Mouse (Mus musculus) lung, embryonic 16.5 days (tissue): Measurements from ENCODE around the gene Ilf2. TPM values are rescaled to one million over a fixed set of nuclear protein-coding genes. Genes with fewer than 3 reads are reported as not detected.
A peak's percentile ranks its signal among the peaks of the same experiment; 100 is the strongest.

ENCODE experiments used
- ATAC-seq: fragments of 200-750 bp; cut with Nextera tagmentation; 2 replicates; pipeline ENCODE4 v1.8.0; 2017; ENCODE audit warnings: low read depth, mild to moderate bottlenecking, moderate library complexity
- H3K27ac ChIP-seq: fragments of 300-500 bp; sonication (generic); 2 replicates; pipeline ENCODE4 v1.5.1; 2014; ENCODE audit warnings: mild to moderate bottlenecking, control low read depth, low read length
- H3K27me3 ChIP-seq: fragments of 300-500 bp; sonication (generic); 2 replicates; pipeline ENCODE4 v1.6.1; 2014; ENCODE audit warnings: low read depth, low read length, mixed read lengths; ENCODE audit not compliant: control insufficient read depth, insufficient read depth
- H3K36me3 ChIP-seq: fragments of 300-500 bp; sonication (generic); 2 replicates; pipeline ENCODE4 v1.6.1; 2014; ENCODE audit warnings: low read length; ENCODE audit not compliant: control insufficient read depth, insufficient read depth
- H3K4me1 ChIP-seq: fragments of 300-500 bp; sonication (generic); replicated peaks from 2 replicates; pipeline ENCODE4 v1.6.1; 2014; ENCODE audit warnings: low read length, mixed read lengths; ENCODE audit not compliant: control insufficient read depth, insufficient read depth
- H3K4me2 ChIP-seq: fragments of 300-500 bp; sonication (generic); 2 replicates; pipeline ENCODE4 v1.6.1; 2014; ENCODE audit warnings: low read depth, low read length, control low read depth
- H3K4me3 ChIP-seq: fragments of 300-500 bp; sonication (generic); 2 replicates; pipeline ENCODE4 v1.5.1; 2014; ENCODE audit warnings: mild to moderate bottlenecking, low read length, control low read depth
- H3K9ac ChIP-seq: fragments of 300-500 bp; sonication (generic); 2 replicates; pipeline ENCODE4 v1.6.1; 2014; ENCODE audit warnings: low read length, control low read depth
- H3K9me3 ChIP-seq: fragments of 300-500 bp; sonication (generic); 2 replicates; pipeline ENCODE4 v1.6.1; 2016; ENCODE audit warnings: low read length; ENCODE audit not compliant: control insufficient read depth
- WGBS: fragments of 180-500 bp; shearing (Covaris S2); extraction: QIAGEN DNeasy Blood & Tissue Kit; methylation state at CpG from one replicate; pipeline ENCODE4 v1.1.7; 2014; 5-methylcytosine and 5-hydroxymethylcytosine counted together
- polyA plus RNA-seq: library from polyadenylated mRNA; unstranded; fragments of >200 nt; fragmentation: Nextera tagmentation; extraction: Ambion mirVana; gene quantifications from 2 replicates; pipeline ENCODE4 v1.2.1, GENCODE M21; 2015

Gene Ilf2
- polyA plus RNA-seq, 1 experiment from 2014 or later: 189 TPM

DNA sequence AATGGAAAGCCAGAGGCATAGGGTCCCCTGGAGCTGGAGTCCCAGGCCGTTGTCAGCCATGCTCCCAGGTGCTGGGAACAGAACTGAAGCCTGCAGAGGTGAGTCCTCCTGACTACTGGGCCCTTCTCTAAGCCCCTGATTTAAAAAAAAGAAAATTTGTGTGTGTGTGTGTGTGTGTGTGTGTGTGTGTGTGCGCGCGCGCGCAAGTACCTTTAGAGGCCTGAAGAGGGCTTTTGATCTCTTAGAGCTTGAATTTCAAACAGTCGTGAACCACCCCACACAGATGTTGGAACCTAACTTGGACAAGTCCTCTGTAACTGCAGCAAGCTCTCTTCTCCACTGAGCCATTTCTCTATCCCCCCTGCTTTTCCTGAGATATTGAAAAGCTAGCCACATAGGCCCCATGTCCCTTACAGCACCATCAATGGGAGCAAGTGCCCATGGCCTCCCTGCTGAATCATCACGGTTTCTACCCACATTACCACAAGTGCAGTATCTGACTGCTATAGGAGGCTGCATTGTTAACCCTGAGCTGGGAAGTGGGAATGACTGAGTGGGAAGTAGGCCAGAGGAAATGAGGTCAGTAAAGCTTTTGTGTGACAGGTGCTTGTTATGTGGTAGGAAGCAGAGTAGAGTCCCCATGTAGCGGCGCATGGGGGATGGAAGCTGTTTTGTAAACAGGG, 8.2 kb upstream of the Ilf2 start:
- Histone ChIP-seq H3K36me3 (no peaks in the 10 kb centered on the region), H3K4me3 (no peak overlapping the region), H3K9me3 (no peaks in the 10 kb centered on the region), H3K27ac (no peak overlapping the region), H3K4me1 (peaks cover 6% of the 10 kb centered on the region), H3K9ac (no peak overlapping the region), H3K4me2 (no peak overlapping the region), H3K27me3 (peaks cover 7% of the 10 kb centered on the region)
- no peak for ATAC-seq
- WGBS: 85% methylated on average over 10 of the region's 10 CpGs

DNA sequence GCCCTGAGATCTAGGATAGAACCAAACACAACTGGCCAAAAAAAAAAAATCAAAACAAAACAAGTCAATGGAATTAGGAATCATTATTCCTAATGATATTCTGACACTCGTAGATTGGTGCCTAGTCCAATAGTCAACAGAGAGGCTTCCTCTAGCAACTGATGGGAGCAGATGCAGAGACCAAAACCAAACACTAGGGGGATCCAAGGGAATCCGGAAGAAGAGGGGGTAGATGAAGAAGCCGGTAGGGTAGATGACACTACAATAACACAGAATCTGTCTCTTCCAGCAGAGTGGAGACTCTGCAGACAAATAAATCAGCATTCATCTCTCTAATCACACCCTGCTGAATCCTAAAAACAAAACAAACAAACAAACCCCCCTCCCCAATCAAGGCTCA, 3.7 kb upstream of the Ilf2 start:
- H3K9ac ChIP-seq: no peak overlapping the region
- no peaks in the 10 kb centered on the region for H3K27me3 ChIP-seq
- no peak overlapping the region for H3K27ac ChIP-seq
- 28% methylated on average over 3 of the region's 3 CpGs for WGBS
- no peaks in the 10 kb centered on the region for H3K36me3 ChIP-seq
- no peak overlapping the region for H3K4me3 ChIP-seq
- H3K4me1 ChIP-seq: peaks cover 6% of the 10 kb centered on the region
- ATAC-seq: no peak
- H3K9me3 ChIP-seq: no peaks in the 10 kb centered on the region
- H3K4me2 ChIP-seq: no peak overlapping the region

DNA sequence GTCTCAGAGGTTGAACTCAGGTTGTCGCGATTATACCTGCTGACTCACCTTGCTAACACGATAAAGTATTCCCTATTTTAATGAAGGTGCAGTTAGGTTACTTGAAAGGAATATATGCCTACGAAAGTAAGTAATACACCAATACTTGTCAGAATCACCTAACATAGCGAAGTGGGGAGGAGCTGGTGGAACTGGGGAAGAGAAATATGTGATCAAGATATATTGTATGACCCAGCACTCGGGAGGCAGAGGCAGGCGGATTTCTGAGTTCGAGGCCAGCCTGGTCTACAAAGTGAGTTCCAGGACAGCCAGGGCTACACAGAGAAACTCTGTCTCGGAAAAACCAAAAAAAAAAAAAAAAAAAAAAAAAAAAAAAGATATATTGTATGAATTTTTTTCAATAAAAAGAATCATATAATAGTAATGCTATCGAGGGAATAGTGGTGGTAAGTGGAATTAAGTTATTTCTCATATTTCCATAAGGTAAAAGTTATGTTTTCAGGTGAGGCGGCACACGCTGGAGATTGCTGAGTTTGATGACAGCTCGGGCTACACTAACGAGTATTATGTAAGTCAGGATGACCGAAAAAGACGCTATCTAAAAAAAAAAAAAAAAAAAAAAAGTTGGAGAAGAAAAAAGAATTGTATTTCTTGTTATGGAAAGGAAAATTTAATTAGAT, 635 bp upstream of the Ilf2 start:
- Histone ChIP-seq H3K4me2 (peak overlapping the region; percentile 57), H3K27ac (no peak overlapping the region), H3K4me1 (peaks cover 11% of the 10 kb centered on the region), H3K9ac (no peak overlapping the region), H3K27me3 (no peaks in the 10 kb centered on the region), H3K9me3 (no peaks in the 10 kb centered on the region), H3K36me3 (peaks cover 9% of the 10 kb centered on the region), H3K4me3 (peak overlapping the region; percentile 48)
- WGBS: 38% methylated on average over 15 of the region's 16 CpGs
- ATAC-seq: peak; percentile 3; the same call in 1 of the 2 replicates

DNA sequence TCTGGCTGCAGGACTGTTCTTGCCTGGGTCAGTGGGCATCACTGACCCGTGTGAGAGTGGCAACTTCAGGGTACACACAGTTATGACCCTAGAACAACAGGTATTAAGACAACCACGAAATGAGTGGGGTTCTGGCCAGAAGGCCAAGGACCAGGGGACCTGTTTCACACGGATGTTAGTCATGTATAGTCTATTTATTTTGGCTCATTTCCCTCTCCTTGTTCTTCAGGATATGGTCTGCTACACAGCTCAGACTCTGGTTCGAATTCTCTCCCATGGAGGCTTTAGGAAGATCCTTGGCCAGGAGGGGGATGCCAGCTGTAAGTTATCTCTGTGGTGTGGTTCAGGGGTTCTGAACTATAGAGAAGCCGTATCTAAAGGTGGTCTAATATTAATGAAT, 11.1 kb downstream of the Ilf2 start:
- Histone ChIP-seq H3K9me3 (no peaks in the 10 kb centered on the region), H3K27me3 (no peaks in the 10 kb centered on the region), H3K36me3 (peaks cover 51% of the 10 kb centered on the region), H3K4me3 (no peak overlapping the region), H3K4me2 (no peak overlapping the region), H3K27ac (no peak overlapping the region), H3K4me1 (peaks cover 10% of the 10 kb centered on the region), H3K9ac (no peak overlapping the region)
- ATAC-seq: no peak
- WGBS: 69% methylated on average over 5 of the region's 5 CpGs

DNA sequence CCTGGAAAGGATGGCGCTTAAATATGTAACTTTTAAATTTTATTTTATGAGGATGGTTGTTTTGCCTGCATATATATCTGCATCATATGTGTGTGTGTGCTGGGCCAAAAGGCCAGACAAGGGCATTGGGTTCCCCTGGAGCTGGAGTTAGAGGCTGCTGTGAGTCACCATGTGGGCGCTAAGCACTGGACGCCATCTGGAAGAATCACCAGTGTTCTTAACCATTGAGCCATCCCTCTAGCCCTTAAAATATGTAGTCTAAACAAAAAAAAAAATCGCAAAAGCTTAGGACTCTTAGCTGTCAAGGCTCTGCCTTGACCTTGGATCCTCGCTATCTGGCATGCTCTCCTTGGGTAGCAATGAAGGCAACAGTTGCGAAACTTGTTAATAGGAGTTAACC, 12.7 kb downstream of the Ilf2 start:
- 78% methylated on average over 6 of the region's 6 CpGs for WGBS
- no peak for ATAC-seq
- no peaks in the 10 kb centered on the region for H3K27me3 ChIP-seq
- no peak overlapping the region for H3K27ac ChIP-seq
- H3K4me1 ChIP-seq: peaks cover 10% of the 10 kb centered on the region
- no peaks in the 10 kb centered on the region for H3K9me3 ChIP-seq
- H3K4me3 ChIP-seq: no peak overlapping the region
- H3K9ac ChIP-seq: no peak overlapping the region
- no peak overlapping the region for H3K4me2 ChIP-seq
- peaks cover 41% of the 10 kb centered on the region for H3K36me3 ChIP-seq

DNA sequence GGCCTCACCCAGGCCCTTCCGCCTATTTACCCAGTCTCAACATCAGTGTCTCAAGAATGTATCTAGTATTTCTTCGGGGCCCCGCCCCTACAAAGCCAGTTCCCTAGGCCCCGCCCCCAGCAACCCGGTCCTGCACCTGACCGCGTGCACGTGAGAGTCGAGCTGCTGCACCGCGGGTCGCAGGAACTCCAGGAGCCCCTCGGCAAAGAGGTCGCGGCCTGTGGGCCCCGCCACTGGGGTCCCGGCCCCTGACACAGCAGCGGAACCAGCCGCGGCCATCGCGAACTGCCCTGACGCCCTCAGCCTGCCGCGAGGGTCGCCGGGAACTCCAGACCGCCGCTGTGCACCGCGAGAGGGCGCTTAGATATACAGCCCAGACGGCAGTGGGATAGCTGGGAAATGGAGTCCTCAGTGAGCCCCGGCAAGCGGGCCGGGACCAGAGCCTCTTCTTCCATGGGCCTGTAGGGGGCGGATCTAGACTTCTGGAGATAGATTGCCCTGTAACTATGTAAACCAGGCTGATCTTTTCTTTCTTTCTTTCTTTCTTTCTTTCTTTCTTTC, 14.8 kb downstream of the Ilf2 start, which contains the start of gene Snapin:
Gene Snapin (minus strand): TSS at position 338 of the 561 bp plus-strand sequence.
- Histone ChIP-seq H3K4me2 (peak within 1 kb of the TSS; percentile 62), H3K4me1 (peaks cover 10% of the 10 kb centered on the region), H3K27me3 (no peaks in the 10 kb centered on the region), H3K4me3 (peak within 1 kb of the TSS; percentile 80), H3K9me3 (no peaks in the 10 kb centered on the region), H3K27ac (peak within 1 kb of the TSS; percentile 86), H3K36me3 (peaks cover 26% of the 10 kb centered on the region), H3K9ac (peak within 1 kb of the TSS; percentile 86)
- WGBS: under 1% methylated on average over 37 of the region's 37 CpGs
- peak; percentile 99 for ATAC-seq

DNA sequence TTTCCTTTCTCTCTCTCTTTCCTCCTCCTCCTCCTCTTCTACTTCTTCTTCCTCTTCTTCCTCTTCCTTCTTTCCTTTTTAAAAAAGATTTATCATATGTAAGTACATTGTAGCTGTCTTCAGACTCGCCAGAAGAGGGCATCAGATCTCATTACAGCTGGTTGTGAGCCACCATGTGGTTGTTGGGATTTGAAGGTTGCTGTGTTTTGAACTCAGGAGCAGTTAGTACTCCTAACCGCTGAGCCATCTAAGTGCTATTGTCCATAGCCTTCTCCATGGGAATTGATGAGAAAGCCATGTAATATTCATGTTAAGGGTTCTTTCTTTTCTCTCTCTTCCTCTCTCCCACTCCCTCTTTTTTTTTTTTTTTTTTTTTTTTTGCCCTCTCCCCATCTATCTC, 15.4 kb downstream of the Ilf2 start:
- Histone ChIP-seq H3K4me2 (no peak overlapping the region), H3K9me3 (no peaks in the 10 kb centered on the region), H3K27ac (no peak overlapping the region), H3K9ac (no peak overlapping the region), H3K27me3 (no peaks in the 10 kb centered on the region), H3K4me3 (no peak overlapping the region), H3K4me1 (peaks cover 10% of the 10 kb centered on the region), H3K36me3 (peaks cover 27% of the 10 kb centered on the region)
- no peak for ATAC-seq
- 32% methylated on average over 2 of the region's 2 CpGs for WGBS

DNA sequence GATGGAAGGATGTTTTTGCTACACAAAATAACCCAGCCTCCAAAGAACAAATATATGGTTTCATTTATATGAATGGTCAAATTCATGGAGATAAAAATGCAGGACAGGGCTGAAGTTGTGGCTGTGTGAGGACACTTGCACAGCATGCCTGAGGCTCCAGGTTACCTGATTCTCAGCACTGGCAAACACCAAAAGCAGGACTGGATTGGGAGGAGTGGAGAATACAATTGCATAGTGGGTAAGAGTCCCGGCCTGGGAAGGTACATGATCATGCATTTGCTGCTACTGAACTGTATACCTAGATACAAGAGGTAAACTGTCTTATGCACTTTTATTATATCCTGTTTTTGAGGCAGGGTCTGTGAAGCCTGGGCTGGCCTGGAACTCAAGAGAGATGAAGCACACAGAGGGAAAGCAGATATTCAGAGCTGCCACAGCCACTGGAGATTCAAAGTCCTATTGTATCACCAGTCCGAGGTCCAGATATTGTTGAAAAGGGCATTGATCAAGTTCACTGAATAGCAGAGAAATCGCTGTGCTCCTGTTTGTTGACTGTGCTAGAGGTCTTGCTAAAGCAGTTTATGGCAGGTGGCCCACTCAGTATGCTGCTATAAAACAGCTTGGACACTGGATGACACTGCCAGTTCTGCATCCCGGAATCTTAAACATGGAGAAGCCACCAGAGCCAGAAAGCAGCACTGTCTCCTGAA, 18.1 kb downstream of the Ilf2 start:
- no peaks in the 10 kb centered on the region for H3K9me3 ChIP-seq
- H3K4me2 ChIP-seq: no peak overlapping the region
- no peak overlapping the region for H3K9ac ChIP-seq
- no peak for ATAC-seq
- H3K4me3 ChIP-seq: no peak overlapping the region
- WGBS: 50% methylated on average over 4 of the region's 4 CpGs
- no peaks in the 10 kb centered on the region for H3K27me3 ChIP-seq
- H3K4me1 ChIP-seq: peaks cover 10% of the 10 kb centered on the region
- peak overlapping the region; percentile 32; the same call in 1 of the 2 replicates for H3K27ac ChIP-seq
- peaks cover 29% of the 10 kb centered on the region for H3K36me3 ChIP-seq
